Mouse (Mus musculus) fibroblast of lung, adult 2 months (primary cell): ENCODE data around the gene Thsd7b.
A peak's percentile ranks its signal among the peaks of the same experiment; 100 is the strongest.

Experiments used
- DNase-seq: peaks from one replicate; pipeline ENCODE4 v3.0.0-alpha.2; 2011; ENCODE audit warnings: low read depth

The Thsd7b gene

DNA sequence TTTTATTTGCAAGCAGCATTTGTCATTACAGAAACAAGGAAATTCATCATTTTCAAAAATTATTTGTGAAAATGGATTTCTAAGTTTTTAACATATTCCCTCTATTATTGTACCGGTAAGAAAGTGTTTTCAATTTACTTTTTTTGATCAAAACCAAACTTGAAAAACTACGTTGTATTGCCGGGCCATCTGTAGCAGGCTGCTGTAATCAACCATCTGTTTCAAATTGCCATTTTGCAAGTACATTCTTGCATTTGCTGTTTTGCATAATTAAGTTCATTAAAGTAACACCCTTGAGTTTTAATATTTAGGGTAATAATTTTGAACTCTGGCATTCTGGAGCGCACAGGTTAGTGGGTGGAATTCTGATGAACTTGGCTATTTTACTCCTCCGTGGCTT is 246.6 kb downstream of the Thsd7b start:
- no peak for DNase-seq

DNA sequence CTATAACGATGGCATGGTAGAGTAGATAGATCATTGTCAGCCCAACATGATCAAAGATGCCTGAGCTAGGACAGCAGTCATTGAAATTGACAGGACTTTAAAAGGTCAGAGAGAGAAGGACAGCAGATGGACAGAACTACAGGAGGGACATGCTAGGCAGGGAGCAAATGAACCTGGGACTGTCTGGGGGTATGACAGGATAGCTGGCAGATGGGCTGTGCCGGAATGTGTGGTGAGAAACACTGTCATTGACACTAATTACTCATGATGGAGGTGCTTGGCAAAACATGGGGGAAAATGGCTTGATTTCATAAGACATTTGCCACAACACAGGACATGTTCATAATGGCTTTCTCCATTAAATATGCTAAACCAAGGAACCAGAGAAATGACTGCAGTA is 253.9 kb downstream of the Thsd7b start:
- DNase-seq, result no peak

DNA sequence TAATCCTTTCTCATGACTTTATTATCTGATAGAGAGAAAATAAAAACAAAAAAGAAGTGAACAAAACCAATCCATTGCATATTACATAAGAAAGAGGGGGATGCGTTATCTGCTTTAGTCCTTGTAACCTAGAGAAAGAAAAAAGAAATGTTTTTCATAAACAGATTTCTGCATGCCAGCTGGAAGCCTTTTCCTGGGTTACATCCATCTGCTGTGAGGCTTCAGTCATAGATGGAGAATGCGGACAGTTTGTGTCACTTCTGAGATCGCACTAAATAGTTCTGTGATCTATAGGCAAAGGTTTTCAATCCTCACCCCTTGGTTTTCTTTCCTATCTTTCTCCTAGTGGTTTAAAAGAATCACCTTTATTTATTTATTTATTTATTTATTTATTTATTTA is 259.1 kb downstream of the Thsd7b start:
- no peak for DNase-seq

DNA sequence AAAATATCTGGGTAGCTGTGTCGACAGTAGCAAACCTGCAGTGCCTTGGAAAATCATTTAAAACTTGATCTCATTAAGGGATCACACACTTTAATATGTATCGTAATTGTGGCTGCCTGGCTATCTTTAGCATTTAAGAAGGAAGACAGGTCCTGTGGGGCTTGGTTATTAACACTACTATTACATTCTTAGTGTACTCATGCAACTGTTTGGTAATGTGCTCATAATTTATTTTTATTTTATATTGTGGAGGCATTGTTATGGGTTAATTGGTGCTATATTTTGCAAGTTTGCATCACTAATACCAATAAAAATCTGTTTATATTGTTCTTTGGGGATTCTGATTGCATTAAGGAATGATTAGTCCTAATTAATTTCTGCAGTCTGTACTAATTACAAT is 265.4 kb downstream of the Thsd7b start:
- DNase-seq, result no peak

DNA sequence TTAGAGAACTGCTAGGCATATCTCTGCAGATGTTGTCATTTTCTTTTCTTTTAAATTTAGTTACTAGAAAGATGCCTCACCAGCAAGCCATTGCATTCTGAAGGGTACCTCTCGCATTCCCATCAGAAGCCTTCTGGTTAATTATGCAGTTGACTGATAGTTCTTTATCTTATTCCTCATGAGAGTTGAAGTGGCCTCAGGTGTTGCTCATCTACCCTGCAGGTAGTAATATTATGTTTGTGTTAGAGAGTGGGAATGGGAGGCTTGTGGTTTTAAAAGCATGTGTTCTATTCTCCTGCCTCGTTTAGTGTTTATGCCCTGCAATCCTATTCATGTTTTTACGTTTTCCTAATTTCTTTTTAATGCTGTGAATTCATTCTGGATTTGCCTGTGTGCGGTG is 265.9 kb downstream of the Thsd7b start:
- DNase-seq, result no peak

DNA sequence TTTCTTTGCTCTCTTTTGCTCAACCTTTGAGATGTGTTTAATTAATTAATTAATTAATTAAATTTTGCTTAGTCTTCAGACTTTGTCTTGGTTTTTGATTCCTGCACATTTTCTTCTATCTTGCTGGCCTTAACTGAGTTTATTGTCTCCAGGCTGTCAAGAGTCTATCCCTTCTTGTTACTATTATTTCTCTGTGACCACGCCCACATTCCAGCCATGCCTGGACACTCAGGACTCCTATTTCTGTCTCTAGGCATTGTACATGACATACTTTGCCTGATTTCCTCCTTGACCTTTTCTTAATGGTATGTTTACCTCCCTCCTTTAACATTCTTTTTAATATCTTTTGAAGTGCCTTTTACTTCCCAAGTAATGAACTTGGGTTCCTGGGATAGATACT is 267.6 kb downstream of the Thsd7b start:
- no peak for DNase-seq

DNA sequence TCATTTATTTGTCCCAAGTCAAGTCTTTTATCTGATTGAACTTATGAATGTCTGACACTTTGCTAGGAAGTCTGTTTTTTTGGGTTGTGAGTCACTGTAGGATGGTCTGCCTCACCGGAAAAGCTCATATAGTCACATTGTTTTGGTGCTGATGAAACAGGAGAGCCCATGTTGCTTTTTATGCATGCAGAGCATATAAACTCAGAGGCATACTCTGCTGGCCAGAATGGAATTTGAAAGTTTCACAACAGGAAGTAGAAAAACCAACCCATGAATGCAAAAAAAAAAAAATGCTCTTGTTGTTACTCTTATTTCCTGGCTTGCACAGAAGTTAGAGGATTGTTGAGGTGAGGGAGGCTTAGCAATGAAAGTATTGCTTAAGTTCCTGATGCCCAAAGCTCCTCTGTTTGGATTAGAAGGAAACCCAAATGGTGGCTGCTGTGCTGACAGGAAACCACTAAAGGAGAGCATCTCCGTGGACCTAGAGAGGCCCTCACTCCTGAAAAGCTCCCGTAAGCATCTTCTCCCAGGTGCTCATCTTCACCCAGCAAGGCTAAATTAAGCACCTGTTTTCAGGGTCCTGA is 269.6 kb downstream of the Thsd7b start:
- peak; percentile 7 for DNase-seq

DNA sequence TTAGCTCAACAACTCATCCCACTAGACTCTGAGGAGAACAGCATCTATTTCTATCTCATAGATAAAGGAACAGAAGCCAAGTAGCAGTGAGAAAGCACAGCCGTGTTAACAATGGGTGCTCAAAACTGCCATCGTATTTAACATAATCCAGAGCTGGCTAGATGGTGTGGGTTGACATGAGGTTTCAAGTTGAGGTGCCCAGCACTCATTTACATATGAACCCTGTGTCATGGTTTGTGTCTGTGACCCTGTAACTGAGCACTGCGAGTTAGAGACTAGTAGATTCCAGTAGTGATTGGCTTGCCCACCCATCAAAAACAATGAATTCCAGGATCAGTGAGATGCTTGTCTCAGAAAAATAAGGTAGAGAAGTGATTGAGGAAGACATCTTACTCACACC is 270.1 kb downstream of the Thsd7b start:
- DNase-seq, result no peak

DNA sequence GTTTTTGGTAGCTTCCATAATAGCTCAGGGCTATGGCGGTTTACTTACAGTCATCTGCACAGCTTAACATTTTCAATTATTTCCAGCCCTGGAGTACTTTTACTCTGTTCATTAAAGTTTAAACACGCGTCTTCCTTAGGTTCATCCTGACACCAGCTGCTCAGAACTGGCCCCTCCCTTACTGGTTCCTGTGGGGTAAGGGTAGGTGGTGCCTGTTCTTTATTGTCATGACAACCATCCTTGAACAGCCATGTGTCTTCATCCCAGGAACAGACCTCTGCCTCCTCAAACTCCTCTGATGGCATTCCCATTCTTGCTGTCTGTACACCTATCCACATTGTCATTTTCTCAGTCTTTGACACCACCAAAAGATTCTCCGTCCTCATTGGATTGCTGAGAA is 285.0 kb downstream of the Thsd7b start:
- DNase-seq, result no peak

DNA sequence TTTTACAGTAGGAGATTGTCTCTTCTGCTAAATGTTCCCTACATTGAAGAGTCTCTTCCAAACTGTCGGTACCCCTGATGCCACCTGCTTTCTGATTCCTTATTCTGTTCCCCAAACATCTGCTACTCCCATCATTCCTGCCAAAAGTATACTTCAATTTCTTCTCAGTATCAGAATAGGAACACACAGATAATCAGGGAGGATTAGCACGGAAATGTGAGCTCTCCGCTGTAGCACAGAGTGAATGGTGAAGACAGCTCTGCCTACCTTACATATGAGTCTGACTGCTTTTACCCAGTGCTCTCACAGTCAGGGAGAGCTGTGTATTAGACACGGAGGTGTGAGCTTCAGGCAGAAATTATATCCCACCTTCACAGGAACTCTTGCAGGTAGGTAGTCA is 286.0 kb downstream of the Thsd7b start:
- no peak for DNase-seq

DNA sequence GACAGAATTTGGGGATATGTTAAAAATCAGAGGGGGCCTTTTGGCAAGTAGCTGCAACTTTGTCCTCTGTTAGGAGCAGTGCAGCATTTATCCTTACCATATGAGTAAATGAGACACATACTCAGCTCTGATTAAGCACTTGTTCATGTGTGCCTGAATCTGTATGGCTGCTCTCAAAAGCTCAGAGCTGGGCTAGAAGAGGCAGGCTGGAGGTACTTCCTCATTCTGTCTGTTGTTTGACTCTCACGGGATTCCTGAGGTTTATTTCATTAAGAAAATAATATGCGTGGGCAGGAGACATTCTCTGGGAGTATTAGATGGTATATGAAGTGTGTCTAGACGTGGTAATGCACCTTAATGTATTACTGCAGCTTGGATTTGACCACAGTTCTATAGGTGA is 286.7 kb downstream of the Thsd7b start:
- DNase-seq, result no peak

DNA sequence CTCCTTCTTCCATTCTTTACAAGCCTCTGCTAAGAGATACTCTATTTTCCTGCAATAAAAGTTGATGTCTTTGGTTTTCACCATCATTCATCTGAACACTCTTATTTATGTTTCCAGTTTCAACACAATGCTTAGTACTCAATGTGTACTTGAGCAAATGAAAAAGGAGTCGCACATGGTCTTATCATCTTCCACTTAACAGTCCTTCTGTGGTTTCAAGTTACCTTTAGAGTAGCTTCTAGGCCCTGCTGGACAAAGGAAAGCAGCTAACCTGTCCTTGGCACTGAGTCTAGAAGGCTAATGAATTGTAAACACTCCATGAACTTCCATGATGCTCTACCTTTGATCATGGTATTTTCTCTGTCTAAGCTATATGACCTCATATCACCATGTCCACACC is 289.6 kb downstream of the Thsd7b start:
- DNase-seq, result no peak

DNA sequence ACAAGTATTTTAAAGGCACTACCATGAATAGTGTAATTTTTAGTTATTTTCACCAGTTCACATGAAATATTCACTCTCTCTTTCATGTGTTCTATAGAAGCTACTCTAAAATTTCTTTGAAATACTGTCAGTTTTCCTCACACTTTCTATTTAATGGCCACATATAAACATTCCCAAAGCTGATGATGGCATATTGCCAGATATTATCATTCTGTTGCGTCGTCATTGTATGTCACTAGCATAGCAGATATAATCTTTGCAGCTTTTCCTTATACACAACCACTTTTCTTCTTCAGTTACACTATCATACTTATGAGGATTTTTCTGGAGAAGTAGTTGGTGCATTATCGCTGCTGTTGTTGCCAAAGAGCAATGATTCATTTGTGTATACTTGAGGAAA is 297.4 kb downstream of the Thsd7b start:
- DNase-seq, result no peak

DNA sequence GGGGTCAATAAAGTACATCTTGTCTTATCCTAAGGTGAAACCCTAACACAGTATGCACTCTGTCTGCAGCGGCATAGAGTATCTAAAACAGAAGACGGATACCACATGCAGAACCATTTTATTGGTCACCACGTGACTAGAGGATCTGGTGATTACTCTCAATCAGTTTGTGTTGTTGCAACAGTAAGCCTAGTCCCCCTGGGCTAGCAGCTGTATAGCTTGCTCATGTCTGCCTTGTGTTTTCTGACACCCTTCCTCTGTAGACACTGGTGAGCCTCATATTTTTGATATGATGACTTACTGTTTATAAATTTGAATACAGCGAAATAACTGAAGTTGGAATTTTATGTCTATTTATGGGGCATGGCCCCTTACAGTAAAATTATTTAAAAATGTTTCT is 306.9 kb downstream of the Thsd7b start:
- no peak for DNase-seq

DNA sequence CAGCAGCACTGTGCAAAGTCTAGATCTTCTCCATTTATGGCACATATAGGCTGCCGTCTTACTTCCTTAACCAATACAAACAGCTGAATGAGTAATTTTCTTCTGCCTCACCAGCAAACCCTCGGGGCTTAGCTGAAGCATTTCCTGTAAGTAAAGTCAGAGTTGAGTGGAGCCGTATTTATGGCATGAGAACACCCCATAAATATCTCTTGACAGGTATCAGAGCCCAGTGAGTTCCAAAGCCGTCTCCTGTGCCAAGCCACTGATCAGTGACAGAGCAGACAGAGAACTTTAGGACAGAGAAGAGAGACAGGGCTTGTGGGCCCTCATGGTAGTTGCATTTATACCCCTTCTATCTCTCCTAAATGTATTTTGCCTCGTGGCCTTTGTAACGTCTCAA is 313.5 kb downstream of the Thsd7b start:
- DNase-seq, result no peak

DNA sequence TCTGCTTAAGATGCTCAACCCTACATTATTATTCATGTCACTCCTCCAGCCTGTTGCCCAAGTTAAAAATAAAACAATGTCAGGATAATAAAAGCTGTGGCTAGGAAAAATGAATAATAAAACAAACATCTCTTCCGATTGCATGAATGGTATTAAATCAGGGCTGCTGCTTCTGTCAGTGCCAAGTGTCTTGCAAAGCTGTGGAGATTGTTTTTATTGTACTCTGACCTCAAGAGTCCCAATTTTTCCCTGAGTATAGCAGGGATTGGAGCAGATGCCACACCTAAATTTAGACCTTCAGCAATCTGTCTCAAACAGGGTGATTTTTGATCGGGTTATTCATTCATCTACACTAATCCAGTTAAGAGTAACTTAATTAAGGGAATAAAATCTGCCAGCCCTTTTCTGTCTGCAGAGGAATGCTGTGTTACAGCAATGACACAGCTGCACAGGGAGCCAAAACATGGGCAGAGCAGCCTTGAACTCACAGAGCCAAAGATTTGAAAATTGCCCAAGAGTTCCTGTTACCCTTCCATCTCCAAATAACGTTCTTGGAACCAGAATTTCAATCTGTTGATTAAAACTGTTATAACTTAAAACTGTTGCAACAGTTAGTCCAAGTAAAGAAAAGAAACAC is 316.4 kb downstream of the Thsd7b start:
- DNase-seq, result no peak

DNA sequence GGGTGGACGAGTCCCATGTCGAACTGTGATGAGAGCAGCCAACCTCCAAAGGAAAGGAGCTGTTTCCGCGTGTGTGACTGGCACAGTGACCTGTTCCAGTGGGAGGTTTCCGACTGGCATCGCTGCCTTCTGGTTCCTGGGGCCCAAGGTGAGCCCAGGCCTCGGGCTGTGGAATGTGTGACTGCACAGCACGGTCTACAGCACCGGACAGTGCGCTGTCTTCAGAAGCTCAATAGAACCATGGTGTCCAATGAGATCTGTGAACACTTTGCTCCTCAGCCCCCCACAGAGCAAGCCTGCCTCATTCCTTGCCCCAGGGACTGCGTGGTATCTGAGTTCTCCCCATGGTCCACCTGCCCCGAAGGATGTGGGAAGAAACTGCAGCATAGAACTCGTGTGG is 322.3 kb downstream of the Thsd7b start:
- no peak for DNase-seq

DNA sequence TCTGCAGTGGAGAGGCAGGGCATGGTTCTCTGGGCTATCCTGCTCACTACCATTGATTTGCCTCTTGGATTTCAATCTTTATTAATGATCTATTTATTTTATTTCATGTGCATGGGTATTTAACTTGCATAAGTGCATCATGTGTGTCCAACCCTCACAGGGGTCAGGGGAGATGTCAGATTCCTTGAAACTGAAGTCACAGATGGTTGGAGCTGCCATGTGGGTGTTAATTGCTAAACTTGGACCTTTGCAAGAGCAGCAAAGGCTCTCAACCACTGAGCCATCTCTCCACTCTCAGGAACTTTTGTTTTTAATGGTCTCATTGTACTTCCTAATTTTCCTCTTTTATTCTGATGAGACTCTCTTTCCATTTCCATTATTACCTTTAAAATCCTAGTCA is 327.8 kb downstream of the Thsd7b start:
- DNase-seq, result no peak

DNA sequence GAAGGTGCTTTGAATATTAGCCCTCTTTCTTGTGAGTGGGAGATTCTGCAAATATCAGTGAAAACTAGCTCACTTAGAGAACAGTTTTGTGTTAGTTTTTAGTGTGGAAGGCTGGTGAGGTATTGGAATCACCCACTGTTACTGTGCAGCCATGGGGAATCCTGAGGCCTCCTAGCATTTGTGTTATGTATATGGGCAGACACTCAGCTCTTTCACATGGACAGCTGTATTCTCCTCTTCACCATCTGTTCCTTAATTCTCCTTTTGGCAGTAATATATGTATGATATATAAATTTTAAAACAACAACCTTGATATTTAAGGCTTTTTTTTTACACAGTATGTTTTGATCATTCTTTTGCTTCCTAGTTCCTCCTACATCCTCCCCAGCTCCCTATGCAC is 329.2 kb downstream of the Thsd7b start:
- DNase-seq, result no peak

DNA sequence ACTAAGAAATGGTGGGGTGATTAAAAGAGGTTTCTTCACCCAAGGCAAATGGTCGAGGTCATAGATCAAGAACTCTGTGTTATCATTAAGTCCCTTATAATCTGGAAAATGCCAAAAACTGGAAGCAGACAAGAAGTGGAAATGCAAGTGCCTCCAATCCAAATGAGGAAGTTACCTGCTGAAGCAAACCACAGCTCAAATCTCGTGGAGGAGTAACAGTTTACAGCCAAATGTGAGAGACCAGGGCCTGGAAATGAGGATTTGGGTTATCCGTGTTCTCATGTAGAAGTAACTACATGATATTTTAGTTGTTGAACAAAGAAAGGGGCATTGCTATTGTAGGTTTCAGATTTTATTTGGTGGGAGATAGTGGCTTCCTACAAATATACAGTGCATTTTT is 335.3 kb downstream of the Thsd7b start:
- DNase-seq, result no peak

DNA sequence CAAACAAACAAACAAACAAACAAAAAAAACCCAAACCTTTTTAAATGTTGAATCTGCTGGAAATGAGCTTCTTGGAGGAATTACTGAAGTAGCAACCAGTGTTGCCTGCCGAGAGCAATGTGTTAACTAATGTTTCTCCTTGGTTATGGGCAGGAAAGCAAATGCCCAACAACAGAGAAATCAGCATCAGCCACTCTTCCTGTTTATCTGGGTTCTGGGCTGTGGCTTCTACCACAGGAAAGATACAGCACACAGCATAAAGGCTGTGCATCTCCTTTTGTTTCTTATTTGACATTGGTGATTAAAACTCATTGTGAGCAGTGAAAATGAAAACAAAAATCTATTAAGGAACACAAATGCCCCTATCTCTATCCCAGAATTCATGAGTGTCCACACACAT is 343.0 kb downstream of the Thsd7b start:
- DNase-seq, result no peak

DNA sequence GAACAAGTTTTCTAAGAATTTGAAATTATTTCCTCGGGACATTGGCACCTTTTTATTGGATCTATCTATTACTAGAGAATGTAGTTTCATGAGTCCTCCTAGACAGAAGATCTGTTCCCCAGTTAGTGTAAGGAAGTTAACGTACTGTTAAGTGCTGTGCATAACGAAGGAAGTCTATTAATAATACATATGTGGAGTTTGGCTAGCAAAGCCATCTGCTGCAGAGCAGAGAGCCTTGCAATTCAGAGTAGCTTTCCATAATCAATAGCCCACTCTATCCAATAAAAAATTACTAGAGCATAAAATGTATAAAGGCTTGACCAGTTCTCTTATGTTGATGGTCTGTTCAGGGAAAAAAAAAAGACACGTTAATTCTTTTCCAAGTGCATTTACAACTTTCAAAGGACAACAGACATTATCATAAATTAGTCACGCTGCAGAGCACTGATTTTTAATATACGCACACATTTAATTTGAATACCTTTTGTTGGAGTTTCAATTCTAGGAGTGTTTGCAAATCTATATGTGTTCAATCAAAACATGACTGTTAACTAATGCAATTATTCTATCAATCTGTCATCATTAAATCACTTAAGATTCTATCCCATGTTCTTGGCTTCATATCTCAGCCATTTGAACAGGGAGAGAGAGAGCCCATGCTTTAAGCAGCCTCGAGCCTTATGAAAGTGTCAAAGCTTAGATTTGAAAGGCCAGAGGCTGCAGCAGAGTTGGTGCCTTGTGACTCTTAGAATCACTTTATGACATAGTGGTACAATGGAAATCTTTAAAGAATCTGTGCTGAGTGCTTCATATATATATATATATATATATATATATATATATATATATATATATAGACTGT is 346.6 kb downstream of the Thsd7b start:
- DNase-seq, result no peak

DNA sequence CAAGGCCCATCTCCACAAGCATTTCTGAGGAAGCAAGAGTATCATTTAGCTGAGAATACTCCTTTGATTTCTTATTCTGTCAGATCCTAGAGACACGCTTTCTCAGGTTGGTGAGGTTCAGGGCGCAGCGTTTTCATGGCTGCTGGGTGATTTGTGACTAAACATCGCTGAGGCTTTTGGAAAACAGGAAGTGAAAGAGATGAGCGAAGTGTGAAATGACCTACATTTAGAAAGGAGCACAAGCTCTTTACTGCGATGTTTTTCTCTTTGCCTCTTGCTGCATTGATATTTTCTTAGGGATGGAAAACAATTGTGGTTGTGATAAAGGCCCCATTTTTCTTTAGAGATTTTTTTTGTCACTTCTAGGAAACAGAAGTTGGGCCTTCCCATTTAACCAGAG is 351.4 kb downstream of the Thsd7b start:
- DNase-seq, result no peak

DNA sequence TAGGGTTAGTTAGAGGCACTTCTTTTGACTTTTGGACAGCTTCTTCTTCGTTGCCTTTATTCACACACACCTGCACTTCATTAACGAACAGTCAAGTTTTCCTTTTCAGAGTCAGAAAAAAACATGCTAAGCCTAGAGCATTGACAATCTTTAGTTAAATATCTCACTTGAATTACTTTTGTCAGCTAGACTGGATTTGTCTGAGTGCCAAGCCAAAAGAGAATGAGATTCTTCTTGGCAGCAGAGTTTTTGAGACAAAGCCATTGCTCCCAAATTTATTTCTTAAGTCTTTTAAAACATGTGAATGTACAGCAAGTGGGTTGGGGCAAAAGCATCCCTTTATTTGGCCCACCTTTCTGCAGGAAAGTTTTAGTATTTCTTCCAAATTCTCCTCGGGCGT is 362.0 kb downstream of the Thsd7b start:
- no peak for DNase-seq
